Mouse (Mus musculus): Measurements from ENCODE around the gene Phf12. TPM values are rescaled to one million over a fixed set of nuclear protein-coding genes. Genes with fewer than 3 reads are reported as not detected.

Phf12 gene
- polyA plus RNA-seq, 1 experiment from 2014 or later, result 17.0 TPM

DNA sequence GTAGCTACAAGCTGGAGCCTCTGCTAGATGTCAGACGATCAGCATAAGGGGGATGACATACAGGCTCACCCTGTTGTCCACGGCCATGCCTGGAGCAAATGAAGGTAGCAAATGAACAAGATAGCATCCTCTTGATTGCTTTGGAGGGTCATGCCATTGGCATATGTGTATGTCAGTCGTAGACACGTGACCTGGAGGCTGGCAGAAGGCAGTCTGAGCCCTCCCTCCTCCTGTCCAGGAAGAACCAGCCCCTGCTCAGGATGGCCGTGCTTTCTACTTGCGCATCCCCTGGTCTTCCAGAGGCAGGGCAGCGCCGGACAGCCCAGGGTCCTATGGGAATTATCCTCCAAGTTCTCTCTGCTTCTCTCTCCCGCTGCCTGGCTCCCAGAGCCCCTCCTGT is 23.6 kb upstream of the Phf12 start:
- Histone ChIP-seq H3K36me3 (replicated peaks) (no peaks in the 10 kb centered on the region), H3K4me1 (peaks cover 42% of the 10 kb centered on the region), H3K4me3 (no peak overlapping the region), H3K9me3 (no peaks in the 10 kb centered on the region), H3K27ac (0 out of 2 replicates have a peak overlapping the region, but pooled peaks have one; percentile 0), H3K27me3 (ENCODE audit: poor library complexity, severe bottlenecking) (peaks cover 99% of the 10 kb centered on the region)
- 83% methylated on average over 9 of the region's 9 CpGs for WGBS
- no peak for DNase-seq (ENCODE audit: extremely low spot score, low spot score)

DNA sequence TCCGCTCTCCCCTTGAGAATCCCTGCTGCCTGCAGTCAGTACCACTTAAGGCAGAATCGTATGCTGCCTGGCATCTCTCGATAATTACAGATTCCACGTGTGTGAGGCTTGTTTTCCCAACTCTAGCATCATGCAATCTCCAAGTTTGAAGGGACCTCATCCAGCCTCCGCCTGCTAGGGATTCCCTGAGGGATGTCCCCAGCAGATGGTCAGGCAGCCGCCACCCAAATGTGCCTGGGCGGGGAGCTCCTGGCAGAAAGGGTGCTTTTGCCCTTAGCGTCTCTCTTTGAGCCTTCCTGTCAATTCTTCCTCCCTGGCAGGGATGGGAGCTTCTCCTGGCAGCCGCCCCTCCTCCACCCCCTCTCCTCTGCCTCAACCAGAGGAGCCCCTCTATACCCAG is 22.4 kb upstream of the Phf12 start:
- DNase-seq (ENCODE audit: extremely low spot score, low spot score), result no peak
- Histone ChIP-seq H3K27me3 (ENCODE audit: poor library complexity, severe bottlenecking) (peaks cover 98% of the 10 kb centered on the region), H3K4me3 (no peak overlapping the region), H3K36me3 (replicated peaks) (no peaks in the 10 kb centered on the region), H3K4me1 (peaks cover 54% of the 10 kb centered on the region), H3K9me3 (no peaks in the 10 kb centered on the region), H3K27ac (peak overlapping the region; percentile 48; the same call in 1 of the 2 replicates)
- whole genome bisulfite sequencing, result 67% methylated on average over 9 of the region's 9 CpGs

DNA sequence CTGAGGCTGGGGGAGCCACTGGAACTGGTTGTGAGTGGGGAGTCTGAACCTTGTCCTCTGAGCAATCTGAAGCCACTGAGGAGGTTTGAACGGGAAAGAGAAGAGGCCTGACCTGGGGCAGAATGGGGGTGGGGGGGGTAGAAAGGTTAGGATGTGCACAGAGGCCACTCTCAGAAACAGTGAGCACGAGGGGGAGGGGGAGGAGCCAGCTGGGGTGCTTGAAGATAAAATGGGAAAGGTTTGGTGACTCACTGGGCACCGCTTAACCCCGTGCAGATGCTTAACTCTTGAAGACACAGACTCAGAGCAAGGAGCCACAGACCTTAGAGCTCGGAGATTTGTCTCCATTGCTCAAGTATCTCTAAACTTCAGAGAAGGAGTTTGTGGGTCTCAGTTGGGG is 21.7 kb upstream of the Phf12 start:
- peak overlapping the region; percentile 48 for H3K27ac ChIP-seq
- no peaks in the 10 kb centered on the region for H3K9me3 ChIP-seq
- 58% methylated on average over 5 of the region's 5 CpGs for WGBS
- H3K4me1 ChIP-seq, result peaks cover 60% of the 10 kb centered on the region
- no peak overlapping the region for H3K4me3 ChIP-seq
- DNase-seq (ENCODE audit: extremely low spot score, low spot score), result no peak
- no peaks in the 10 kb centered on the region for H3K36me3 ChIP-seq (replicated peaks)
- peaks cover 98% of the 10 kb centered on the region for H3K27me3 ChIP-seq (ENCODE audit: poor library complexity, severe bottlenecking)

DNA sequence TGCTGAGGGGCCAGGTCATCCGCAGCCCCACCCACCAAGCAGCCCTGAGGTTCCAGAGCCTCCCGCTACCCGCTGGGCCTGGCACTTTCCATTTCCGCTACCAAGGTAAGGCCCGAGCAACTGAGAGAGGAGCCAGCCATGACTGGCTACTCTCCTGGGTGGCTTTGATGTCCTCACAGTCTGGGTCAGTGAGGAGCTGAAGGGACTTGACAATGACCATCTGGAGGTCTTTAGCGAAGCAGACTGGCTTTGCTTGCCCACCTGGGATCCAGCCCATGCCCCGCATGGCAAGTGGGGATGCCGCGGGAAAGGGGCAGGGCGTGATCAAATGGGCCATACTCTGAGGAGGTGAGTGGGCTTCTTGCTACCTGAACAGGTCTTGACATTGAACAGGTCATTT is 19.6 kb upstream of the Phf12 start:
- H3K4me1 ChIP-seq, result peaks cover 61% of the 10 kb centered on the region
- no peak for DNase-seq (ENCODE audit: extremely low spot score, low spot score)
- no peaks in the 10 kb centered on the region for H3K36me3 ChIP-seq (replicated peaks)
- no peaks in the 10 kb centered on the region for H3K9me3 ChIP-seq
- WGBS, result 93% methylated on average over 10 of the region's 10 CpGs
- peaks cover 93% of the 10 kb centered on the region for H3K27me3 ChIP-seq (ENCODE audit: poor library complexity, severe bottlenecking)
- 0 out of 2 replicates have a peak overlapping the region, but pooled peaks have one; percentile 30 for H3K27ac ChIP-seq
- no peak overlapping the region for H3K4me3 ChIP-seq

- no peak for DNase-seq (ENCODE audit: extremely low spot score, low spot score)
- Histone ChIP-seq H3K4me3 (peak overlapping the region; percentile 39), H3K36me3 (replicated peaks) (no peaks in the 10 kb centered on the region), H3K27ac (peak overlapping the region; percentile 88), H3K4me1 (peaks cover 54% of the 10 kb centered on the region), H3K9me3 (no peaks in the 10 kb centered on the region), H3K27me3 (ENCODE audit: poor library complexity, severe bottlenecking) (peaks cover 93% of the 10 kb centered on the region)
- WGBS, result 9% methylated on average over 19 of the region's 19 CpGs
Measured at GRCm38 (mm10) chr11:77964415-77965095, 18.0 kb upstream of the Phf12 start.

- Histone ChIP-seq H3K36me3 (replicated peaks) (no peaks in the 10 kb centered on the region), H3K27me3 (ENCODE audit: poor library complexity, severe bottlenecking) (peaks cover 87% of the 10 kb centered on the region), H3K4me1 (peaks cover 49% of the 10 kb centered on the region), H3K27ac (peak overlapping the region; percentile 88), H3K9me3 (no peaks in the 10 kb centered on the region), H3K4me3 (peak overlapping the region; percentile 39)
- 8% methylated on average over 17 of the region's 17 CpGs for WGBS
- DNase-seq (ENCODE audit: extremely low spot score, low spot score), result peak; percentile 75
Measured at GRCm38 (mm10) chr11:77965101-77966036, 17.2 kb upstream of the Phf12 start.

DNA sequence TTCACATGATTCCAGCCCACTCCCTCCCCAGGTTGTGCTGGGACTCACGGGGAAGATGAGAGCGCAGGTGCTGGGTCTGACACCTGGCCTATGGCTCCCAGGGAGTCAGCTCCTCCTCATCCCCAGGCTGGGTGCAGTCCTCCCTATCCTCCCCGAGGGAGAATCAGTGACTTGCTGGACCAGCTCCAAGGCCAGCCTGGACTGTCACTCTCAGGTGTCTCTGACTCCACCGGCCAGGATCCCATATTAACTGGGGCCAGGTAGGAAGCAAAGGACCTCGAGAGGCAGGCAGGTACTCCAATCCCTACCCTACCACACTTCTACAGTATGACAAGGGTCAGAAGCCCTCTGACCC is 16.5 kb upstream of the Phf12 start:
- Histone ChIP-seq H3K27ac (peak overlapping the region; percentile 88), H3K4me1 (peaks cover 43% of the 10 kb centered on the region), H3K36me3 (replicated peaks) (no peaks in the 10 kb centered on the region), H3K9me3 (no peaks in the 10 kb centered on the region), H3K4me3 (peak overlapping the region; percentile 39), H3K27me3 (ENCODE audit: poor library complexity, severe bottlenecking) (peaks cover 85% of the 10 kb centered on the region)
- DNase-seq (ENCODE audit: extremely low spot score, low spot score), result no peak
- WGBS, result 55% methylated on average over 5 of the region's 5 CpGs

DNA sequence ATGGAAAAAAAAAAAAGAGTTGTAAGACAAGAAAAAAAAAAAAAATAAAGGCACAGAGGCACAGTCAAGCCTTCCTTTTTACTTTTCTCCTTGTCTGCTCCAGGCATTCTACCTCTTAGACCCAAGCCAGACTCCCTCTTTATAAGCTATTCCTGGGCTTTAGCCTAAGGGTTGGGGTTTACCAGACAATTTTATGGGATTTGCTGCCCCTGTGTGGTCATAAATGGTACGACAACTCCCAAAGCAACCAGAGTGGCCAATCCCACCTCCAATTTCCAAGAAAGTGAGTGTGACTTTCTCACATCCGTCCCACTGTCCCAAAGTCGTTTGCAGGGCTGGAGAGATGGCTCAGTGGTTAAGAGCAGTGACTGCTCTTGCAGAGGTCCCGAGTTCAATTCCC is 15.4 kb upstream of the Phf12 start:
- Histone ChIP-seq H3K27me3 (ENCODE audit: poor library complexity, severe bottlenecking) (peaks cover 77% of the 10 kb centered on the region), H3K9me3 (no peaks in the 10 kb centered on the region), H3K27ac (no peak overlapping the region), H3K36me3 (replicated peaks) (no peaks in the 10 kb centered on the region), H3K4me1 (peaks cover 38% of the 10 kb centered on the region), H3K4me3 (no peak overlapping the region)
- peak; percentile 78 for DNase-seq (ENCODE audit: extremely low spot score, low spot score)
- 3% methylated on average over 4 of the region's 4 CpGs for WGBS

DNA sequence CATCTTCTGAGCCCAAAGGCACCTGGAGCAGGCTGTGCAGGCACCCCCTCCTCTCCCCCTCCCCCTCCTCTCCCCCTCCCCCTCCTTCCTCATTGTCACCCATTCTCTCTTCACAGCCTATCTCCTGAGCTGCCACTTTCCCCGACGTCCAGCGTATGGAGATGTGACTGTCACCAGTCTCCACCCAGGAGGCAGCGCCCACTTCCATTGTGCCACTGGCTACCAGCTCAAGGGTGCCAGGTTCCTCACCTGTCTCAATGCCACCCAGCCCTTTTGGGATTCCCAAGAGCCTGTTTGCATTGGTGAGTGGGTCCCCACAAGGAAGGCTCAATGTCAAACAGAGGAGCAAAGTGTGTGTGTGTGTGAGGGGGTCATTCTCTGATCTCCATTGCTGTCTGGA is 13.8 kb upstream of the Phf12 start:
- Histone ChIP-seq H3K27me3 (ENCODE audit: poor library complexity, severe bottlenecking) (peaks cover 75% of the 10 kb centered on the region), H3K9me3 (no peaks in the 10 kb centered on the region), H3K4me3 (no peak overlapping the region), H3K36me3 (replicated peaks) (no peaks in the 10 kb centered on the region), H3K4me1 (peaks cover 31% of the 10 kb centered on the region), H3K27ac (no peak overlapping the region)
- WGBS, result 84% methylated on average over 4 of the region's 4 CpGs
- no peak for DNase-seq (ENCODE audit: extremely low spot score, low spot score)

DNA sequence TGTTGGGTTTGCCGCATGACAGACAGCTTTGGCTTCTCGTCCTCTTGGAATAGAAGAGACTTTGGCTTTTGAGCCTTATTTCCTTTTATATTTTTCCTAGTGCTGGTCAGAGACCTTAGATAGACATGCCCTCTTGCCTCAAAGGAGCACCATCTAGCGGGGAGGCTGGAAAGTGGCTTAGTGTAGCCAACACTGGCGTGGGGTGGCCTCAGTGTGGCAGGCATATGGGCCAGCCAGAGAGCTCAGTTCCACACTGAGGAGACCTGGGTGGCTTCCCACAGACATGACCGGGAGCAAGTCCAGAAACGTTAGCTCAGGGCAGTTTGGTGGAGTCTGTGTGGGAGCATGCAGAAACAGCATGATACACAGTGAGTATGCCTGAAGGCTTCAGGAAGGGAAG is 11.8 kb upstream of the Phf12 start:
- Histone ChIP-seq H3K4me1 (peaks cover 19% of the 10 kb centered on the region), H3K9me3 (no peaks in the 10 kb centered on the region), H3K4me3 (no peak overlapping the region), H3K27ac (no peak overlapping the region), H3K27me3 (ENCODE audit: poor library complexity, severe bottlenecking) (peaks cover 75% of the 10 kb centered on the region), H3K36me3 (replicated peaks) (no peaks in the 10 kb centered on the region)
- no peak for DNase-seq (ENCODE audit: extremely low spot score, low spot score)
- WGBS, result 92% methylated on average over 6 of the region's 6 CpGs

GRCm38 (mm10) chr11:77973520-77973919 is 9.0 kb upstream of the Phf12 start:
- Histone ChIP-seq H3K36me3 (replicated peaks) (no peaks in the 10 kb centered on the region), H3K27me3 (ENCODE audit: poor library complexity, severe bottlenecking) (peaks cover 78% of the 10 kb centered on the region), H3K4me1 (0 out of 2 replicates have a peak, but pooled peaks cover 13% of the 10 kb centered on the region), H3K4me3 (no peak overlapping the region), H3K27ac (no peak overlapping the region), H3K9me3 (no peaks in the 10 kb centered on the region)
- WGBS, result 91% methylated on average over 7 of the region's 7 CpGs
- no peak for DNase-seq (ENCODE audit: extremely low spot score, low spot score)

DNA sequence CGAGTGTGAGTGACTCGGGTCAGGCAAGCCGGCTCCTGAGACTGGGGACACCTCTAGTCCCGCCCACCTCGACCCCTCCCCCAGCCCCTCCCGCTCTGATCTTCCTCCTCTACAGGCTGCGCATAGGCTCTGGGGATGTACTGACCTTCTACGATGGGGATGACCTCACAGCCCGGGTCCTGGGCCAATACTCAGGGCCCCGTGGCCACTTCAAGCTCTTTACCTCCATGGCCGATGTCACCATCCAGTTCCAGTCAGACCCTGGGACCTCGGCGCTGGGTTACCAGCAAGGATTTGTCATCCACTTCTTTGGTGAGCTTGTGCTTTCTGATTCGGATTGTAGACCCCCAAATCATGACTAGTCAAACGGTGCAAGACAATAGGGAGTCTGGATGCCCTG is 8.2 kb upstream of the Phf12 start:
- no peaks in the 10 kb centered on the region for H3K9me3 ChIP-seq
- H3K36me3 ChIP-seq (replicated peaks), result no peaks in the 10 kb centered on the region
- H3K4me3 ChIP-seq, result no peak overlapping the region
- 0 out of 2 replicates have a peak, but pooled peaks cover 13% of the 10 kb centered on the region for H3K4me1 ChIP-seq
- H3K27me3 ChIP-seq (ENCODE audit: poor library complexity, severe bottlenecking), result peaks cover 70% of the 10 kb centered on the region
- WGBS, result 51% methylated on average over 15 of the region's 15 CpGs
- no peak overlapping the region for H3K27ac ChIP-seq
- DNase-seq (ENCODE audit: extremely low spot score, low spot score), result no peak

GRCm38 (mm10) chr11:77975873-77976272 is 6.7 kb upstream of the Phf12 start:
- peaks cover 19% of the 10 kb centered on the region; the same call in 1 of the 2 replicates for H3K4me1 ChIP-seq
- no peak overlapping the region for H3K27ac ChIP-seq
- WGBS, result 33% methylated on average over 4 of the region's 4 CpGs
- no peaks in the 10 kb centered on the region for H3K36me3 ChIP-seq (replicated peaks)
- DNase-seq (ENCODE audit: extremely low spot score, low spot score), result no peak
- peaks cover 62% of the 10 kb centered on the region for H3K27me3 ChIP-seq (ENCODE audit: poor library complexity, severe bottlenecking)
- H3K4me3 ChIP-seq, result no peak overlapping the region
- H3K9me3 ChIP-seq, result no peaks in the 10 kb centered on the region

All from forebrain, embryonic 10.5 days (tissue).